Mouse (Mus musculus): Measurements from ENCODE around the gene Chrna3.

GRCm38 (mm10) chr9:55003609-55004008 lies 22.8 kb downstream of the Chrna3 start:
- TF ChIP-seq POLR2A (IDR thresholded peaks at IDR 0.05; ENCODE audit: control insufficient read depth, low read depth, low read length): no peak
- no peak for TF ChIP-seq CTCF (IDR thresholded peaks at IDR 0.05; ENCODE audit: control insufficient read depth, insufficient read depth, insufficient replicate concordance, low read depth, low read length)

Measured in testis, adult 2 months (tissue).